Mouse (Mus musculus): ENCODE measurements around the gene Galk1. TPM values are rescaled to one million over a fixed set of nuclear protein-coding genes. Genes with fewer than 3 reads are reported as not detected.
A peak's percentile ranks its signal among the peaks of the same experiment; 100 is the strongest.
"Not testable (repeated sequence)": the region's sequence is repeated elsewhere in the genome, so short reads cannot be mapped to it uniquely, and the experiment has no call there.

Gene Galk1
- total RNA-seq, 2 experiments from 2014 or later = 3.4 to 5.1 TPM

DNA sequence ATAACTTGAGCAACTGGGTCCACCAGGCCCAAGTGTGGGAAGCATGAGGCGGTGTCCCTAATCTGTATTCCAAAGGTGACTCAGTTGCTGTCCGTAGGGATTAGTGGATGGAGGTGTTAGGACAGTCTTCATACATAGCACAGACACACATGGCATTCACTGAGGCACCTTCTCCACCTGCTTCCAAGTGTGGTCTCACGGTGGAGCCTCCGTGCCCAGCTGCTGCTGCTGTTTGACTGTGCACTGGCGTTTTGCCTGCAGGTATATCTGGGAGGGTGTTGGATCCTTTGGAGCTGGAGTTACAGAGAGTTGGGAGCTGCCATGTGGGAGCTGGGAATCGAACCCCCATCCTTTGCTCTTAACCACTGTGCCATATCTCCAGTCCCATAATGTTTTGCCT, 22.1 kb upstream of the Galk1 start:
- ATAC-seq (replicated peaks; ENCODE audit: low FRiP score, poor library complexity, severe bottlenecking) = no peak

GRCm38 (mm10) chr11:116030898-116031845, 18.7 kb upstream of the Galk1 start:
- peak; percentile 35 for ATAC-seq (replicated peaks; ENCODE audit: low FRiP score, poor library complexity, severe bottlenecking)

DNA sequence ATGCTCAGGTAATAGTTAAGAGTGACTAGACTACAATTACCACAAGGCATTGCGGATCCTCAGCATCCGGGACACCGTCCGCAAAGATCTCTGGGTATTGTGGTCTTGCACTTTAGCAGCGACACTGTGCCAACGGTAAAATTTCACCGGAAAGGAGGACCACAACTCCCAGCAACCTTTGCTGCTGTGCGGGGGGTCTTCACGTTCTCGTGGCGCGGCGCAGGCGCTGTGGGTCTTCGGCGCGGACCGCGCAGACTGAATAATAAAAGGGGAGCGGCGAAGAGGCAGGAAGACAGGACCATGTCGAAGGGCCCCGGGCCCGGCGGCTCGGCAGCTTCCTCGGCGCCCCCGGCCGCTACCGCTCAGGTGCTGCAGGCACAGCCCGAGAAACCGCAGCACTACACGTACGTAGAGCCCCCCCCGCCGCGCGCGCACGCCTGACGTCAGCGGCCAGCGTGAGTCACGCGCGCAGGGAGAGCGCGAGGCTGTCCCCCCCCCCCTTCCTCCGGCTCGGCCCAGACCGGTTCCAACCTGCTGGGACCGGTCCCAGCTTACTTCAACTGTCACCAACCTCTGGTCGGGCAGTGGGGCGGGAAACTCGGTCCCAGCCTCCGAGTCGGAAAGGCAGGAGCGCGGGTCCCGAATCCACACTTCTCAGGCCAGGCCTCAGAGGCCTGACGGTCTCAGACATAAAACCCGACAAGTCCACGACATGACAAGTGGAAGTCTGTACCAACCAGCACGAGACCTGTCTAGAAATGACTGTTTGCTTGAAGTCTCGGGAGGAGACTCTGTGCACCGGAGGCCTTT, 17.8 kb upstream of the Galk1 start, which contains the start of gene Unk:
TSS of gene Unk (plus strand) at position 235 of the 810 bp plus-strand sequence.
- peak; percentile 84 for ATAC-seq (replicated peaks; ENCODE audit: low FRiP score, poor library complexity, severe bottlenecking)

- no peak for ATAC-seq (replicated peaks; ENCODE audit: low FRiP score, poor library complexity, severe bottlenecking)
These were observed 16.8 kb upstream of the Galk1 start for GRCm38 (mm10) chr11:116029086-116029865.

DNA sequence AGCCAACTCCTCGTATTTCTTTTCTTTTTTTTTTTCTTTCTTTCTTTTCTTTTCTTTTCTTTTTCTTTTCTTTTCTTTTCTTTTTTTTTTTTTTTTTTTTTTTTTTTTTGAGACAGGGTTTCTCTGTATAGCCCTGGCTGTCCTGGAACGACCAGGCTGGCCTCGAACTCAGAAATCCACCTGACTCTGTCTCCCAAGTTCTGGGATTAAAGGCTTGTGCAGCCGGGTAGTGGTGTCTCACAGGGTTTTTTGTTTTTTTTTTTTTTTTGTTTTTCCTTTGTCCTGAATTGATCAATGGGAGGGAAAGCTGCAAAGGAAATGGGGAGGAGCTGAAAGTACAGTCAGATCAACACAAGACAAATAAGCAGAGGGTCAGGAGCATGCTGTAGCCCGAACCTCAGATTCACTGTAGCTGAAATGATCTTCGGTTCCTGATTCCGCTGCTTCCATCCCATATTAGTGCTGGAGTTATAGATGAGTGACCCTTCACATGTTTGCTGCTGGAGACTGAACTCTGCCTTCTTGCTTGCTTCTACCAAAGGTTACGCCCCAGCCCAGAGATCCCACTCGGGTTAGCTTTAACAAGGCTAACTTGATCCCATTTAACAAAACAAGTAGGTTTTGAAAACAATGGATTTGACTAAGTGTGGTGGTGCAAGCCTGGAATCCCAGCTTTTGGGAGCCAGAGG, 15.8 kb upstream of the Galk1 start:
- no peak for ATAC-seq (replicated peaks; ENCODE audit: low FRiP score, poor library complexity, severe bottlenecking)

GRCm38 (mm10) chr11:116027756-116028155, 15.2 kb upstream of the Galk1 start, which contains the start of gene H3f3b:
Gene H3f3b (minus strand): TSS chr11:116027962.
- no peak for ATAC-seq (replicated peaks; ENCODE audit: low FRiP score, poor library complexity, severe bottlenecking)

DNA sequence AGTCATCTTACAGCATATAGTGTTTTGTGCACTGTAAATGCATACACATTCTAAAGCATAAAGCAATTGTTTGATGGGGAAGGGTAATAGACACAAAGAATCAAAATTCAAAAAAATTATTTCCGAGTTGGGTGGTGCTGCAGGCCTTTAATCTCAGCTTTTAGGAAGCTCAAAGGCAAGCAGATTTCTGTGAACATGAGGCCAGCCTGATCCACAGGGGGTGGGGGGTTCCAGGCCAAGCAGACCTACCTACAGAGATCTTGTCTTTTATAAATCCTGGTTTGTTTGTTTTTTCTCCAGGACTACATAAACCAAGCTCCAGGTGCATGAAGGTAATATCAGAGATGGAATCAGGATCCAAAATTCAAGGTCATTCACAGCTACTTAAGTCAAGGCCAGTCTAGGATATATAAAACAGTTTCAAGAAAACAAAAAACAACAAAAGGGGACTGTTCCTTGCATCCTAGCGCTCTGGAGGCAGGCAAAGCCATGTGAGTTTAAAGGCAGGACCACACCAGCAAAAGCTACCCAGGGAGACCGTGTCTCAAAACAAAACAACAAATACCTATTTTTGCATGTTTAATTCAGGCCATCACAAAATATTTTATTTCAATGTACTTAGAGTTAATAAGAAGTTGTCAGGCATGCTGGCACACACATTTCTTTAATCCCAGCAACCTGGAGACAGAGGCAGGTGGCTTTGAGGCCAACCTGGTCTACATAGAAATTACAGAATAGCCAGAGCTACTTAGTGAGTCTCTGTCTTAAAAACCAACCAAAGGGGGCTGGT, 12.7 kb upstream of the Galk1 start:
- ATAC-seq (replicated peaks; ENCODE audit: low FRiP score, poor library complexity, severe bottlenecking) = no peak

DNA sequence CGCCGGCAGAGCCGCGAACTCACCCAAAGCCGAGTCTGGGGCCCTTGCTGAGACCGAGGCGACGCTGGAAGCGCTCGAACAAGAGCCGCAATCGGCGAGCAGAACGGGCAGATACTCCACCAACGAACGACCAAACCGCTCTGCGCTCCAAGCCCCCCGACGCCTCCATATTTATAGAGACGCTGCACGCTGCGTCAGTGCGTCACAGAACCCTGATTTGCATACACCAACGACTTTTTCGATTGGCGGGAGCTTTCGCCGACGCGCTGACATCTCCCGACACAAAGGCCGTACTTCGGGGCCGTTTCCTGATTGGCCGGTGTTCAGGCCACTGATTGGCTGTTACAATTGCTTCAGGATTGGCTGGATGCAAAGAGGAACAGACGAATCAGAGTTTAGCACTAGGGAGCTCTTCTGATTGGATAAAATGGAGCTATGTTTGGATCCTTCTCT, 11.9 kb upstream of the Galk1 start:
- ATAC-seq (replicated peaks; ENCODE audit: low FRiP score, poor library complexity, severe bottlenecking) = peak; percentile 89

- peak; percentile 54 for ATAC-seq (replicated peaks; ENCODE audit: low FRiP score, poor library complexity, severe bottlenecking)
These were observed 11.3 kb upstream of the Galk1 start for GRCm38 (mm10) chr11:116023771-116024355.

- peak; percentile 28 for ATAC-seq (replicated peaks; ENCODE audit: low FRiP score, poor library complexity, severe bottlenecking)
These were observed 10.7 kb upstream of the Galk1 start for GRCm38 (mm10) chr11:116023074-116023770.

DNA sequence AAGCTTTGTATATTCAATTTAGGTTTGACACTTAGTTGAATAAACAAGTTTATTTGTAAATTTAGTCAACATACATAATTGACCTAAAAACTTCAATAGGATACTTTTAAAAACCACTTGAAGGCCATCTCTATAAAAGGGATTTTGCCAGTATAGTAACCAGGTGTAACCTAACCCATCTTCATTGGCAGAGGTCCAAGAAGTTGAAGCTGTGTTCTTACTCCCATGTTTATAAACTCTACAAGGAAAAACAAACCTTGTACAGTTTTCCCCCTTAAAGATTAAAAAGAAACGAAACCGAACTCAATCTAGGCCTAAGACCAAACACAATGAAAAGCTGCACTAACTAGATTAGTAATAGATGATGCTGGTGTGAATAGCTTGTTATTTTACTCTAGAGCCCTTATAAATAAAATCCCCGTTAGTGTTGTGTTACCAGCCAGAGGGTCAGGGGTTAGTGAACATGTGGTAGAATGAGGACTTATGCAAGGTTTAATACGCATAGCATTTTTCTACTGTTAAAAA, 9.8 kb upstream of the Galk1 start:
- no peak for ATAC-seq (replicated peaks; ENCODE audit: low FRiP score, poor library complexity, severe bottlenecking)

- ATAC-seq (replicated peaks; ENCODE audit: low FRiP score, poor library complexity, severe bottlenecking) = no peak
These were observed 9.1 kb upstream of the Galk1 start for GRCm38 (mm10) chr11:116021328-116022220.

- ATAC-seq (replicated peaks; ENCODE audit: low FRiP score, poor library complexity, severe bottlenecking) = no peak
These were observed 8.0 kb upstream of the Galk1 start for GRCm38 (mm10) chr11:116020519-116020922.

DNA sequence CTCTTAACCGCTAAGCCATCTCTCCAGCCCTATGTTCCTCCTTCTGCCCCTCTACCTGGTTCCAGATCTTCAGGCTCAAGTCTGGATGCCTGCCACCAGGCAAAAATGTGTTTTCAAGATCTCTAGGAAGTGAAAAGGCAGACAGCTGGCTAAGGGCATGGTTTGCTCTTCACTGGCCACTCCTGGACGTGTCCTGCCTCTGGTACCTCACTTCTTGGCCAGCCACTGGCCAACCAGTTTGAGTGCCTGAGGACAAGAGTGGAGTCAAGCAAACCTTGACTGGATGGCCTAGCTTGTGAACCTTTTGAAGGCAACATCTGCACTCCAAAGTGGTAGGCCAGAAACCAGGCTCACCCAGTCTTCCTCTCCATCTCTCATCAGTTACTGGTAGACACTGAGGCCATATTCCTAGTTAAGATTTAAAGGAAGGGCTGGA, 7.5 kb upstream of the Galk1 start:
- ATAC-seq (replicated peaks; ENCODE audit: low FRiP score, poor library complexity, severe bottlenecking) = no peak

DNA sequence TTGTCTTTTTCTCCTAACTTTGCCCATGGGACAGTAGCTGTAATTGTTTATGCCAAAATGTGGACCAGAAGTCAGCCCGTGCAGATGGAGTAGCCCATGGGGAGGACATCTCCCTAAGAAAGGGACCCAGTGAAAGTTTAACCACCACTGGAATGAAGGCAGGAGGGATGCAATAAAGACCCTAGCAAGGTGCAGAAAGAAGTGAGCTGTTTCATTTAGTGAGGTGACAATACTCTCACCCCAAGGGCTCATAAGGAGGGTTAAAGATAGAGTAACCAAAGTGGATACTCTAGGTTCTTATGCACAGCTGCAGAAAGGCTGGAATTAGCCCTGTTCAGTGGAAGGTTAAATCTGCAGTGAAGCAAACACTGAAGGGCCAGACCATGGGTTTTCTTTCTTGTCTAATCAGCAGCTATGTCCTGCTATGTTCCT, 6.9 kb upstream of the Galk1 start:
- ATAC-seq (replicated peaks; ENCODE audit: low FRiP score, poor library complexity, severe bottlenecking) = no peak

DNA sequence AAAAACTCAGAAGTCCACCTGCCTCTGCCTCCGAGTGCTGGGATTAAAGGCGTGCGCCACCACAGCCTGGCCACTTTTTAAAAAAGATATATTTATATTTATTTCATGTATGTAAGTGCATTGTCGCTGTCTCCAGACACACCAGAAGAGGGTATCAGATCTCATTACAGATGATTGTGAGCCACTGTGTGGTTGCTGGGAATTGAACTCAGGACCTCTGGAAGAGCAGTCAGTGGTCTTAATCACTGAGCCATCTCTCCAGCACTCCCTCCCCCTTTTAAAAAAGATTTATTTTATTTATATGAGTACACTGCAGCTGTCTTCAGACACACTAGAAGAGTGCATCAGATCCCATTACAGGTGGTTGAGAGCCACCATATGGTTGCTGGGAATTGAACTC, 6.3 kb upstream of the Galk1 start:
- ATAC-seq (replicated peaks; ENCODE audit: low FRiP score, poor library complexity, severe bottlenecking) = not testable (repeated sequence)
